Comparison of ENCODE assay signal across 15 mouse cellular contexts in the genomic region with DNA sequence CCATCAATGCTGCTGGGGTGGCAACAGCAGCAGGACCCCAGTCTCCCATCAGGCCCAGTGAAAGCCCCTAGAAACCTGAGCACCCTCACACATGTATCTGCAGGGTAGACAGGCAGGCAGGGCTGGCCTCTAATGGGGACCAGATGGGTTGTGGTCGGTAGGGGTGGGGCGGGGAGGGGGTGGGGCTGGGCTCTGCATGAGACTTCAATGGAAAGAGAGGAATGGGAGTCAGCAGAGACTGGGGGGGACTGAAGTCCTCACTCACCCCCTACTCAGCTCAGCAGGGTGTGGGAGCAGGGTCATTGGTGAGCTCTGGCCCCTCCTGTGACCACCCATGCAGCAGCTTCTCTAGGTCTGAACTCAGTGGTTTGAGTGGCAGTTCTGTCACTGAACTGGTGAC. TPM values are rescaled to one million over a fixed set of nuclear protein-coding genes. Genes with fewer than 3 reads are reported as not detected.
DNase-seq lines count a peak whose midpoint lies in the region; ATAC-seq lines count a peak whose summit lies in the region.
"Had no signal": no experiment of that assay in that cellular context is flagged by ENCODE, and none has a peak within 500 bp of the region (broad histone marks: within the 10 kb centered on the region; RNA-seq: fewer than 3 reads in every experiment).

No protein-coding gene starts in this region.

- no peaks in the 10 kb centered on the region for H3K27me3 ChIP-seq in midbrain, embryonic 10.5 days (ENCODE audit: low read depth, poor library complexity, severe bottlenecking)
- H3K27me3 ChIP-seq in midbrain, embryonic 16.5 days (ENCODE audit: control insufficient read depth, insufficient read depth, low read depth, low read length) = no peaks in the 10 kb centered on the region
- no peaks in the 10 kb centered on the region for H3K27me3 ChIP-seq in embryonic facial prominence, embryonic 13.5 days
- no peaks in the 10 kb centered on the region for H3K27me3 ChIP-seq in hindbrain, embryonic 15.5 days
- no peaks in the 10 kb centered on the region for H3K27me3 ChIP-seq in neural tube, embryonic 12.5 days (replicated peaks)
- H3K27me3 ChIP-seq: Patski had no signal

- H3K9ac ChIP-seq in midbrain, embryonic 16.5 days (ENCODE audit: low read depth, low read length) = no peak overlapping the region
- no peak overlapping the region for H3K9ac ChIP-seq in embryonic facial prominence, embryonic 13.5 days
- no peak overlapping the region for H3K9ac ChIP-seq in hindbrain, embryonic 15.5 days
- H3K9ac ChIP-seq in neural tube, embryonic 12.5 days = no peak overlapping the region

- no peak overlapping the region for H3K4me2 ChIP-seq in midbrain, embryonic 16.5 days (ENCODE audit: low read length)
- peak overlapping the region; percentile 20 for H3K4me2 ChIP-seq in embryonic facial prominence, embryonic 13.5 days
- no peak overlapping the region for H3K4me2 ChIP-seq in hindbrain, embryonic 15.5 days
- peak overlapping the region; percentile 12 for H3K4me2 ChIP-seq in neural tube, embryonic 12.5 days (replicated peaks)

- ATAC-seq in midbrain, embryonic 16.5 days = no peak
- ATAC-seq in embryonic facial prominence, embryonic 13.5 days (ENCODE audit: insufficient number of reproducible peaks, insufficient read depth, low FRiP score, low TSS enrichment, low read depth) = peak; percentile 75
- no peak for ATAC-seq in hindbrain, embryonic 15.5 days (ENCODE audit: low FRiP score, low read depth)
- no peak for ATAC-seq in neural tube, embryonic 12.5 days (ENCODE audit: low FRiP score, low read depth)
- ATAC-seq: Patski had no signal

- H3K27ac ChIP-seq in midbrain, embryonic 10.5 days (replicated peaks) = peak overlapping the region; percentile 78
- no peak overlapping the region for H3K27ac ChIP-seq in midbrain, embryonic 16.5 days (ENCODE audit: low read length)
- H3K27ac ChIP-seq in embryonic facial prominence, embryonic 13.5 days = peak overlapping the region; percentile 90
- H3K27ac ChIP-seq in hindbrain, embryonic 15.5 days (replicated peaks) = peak overlapping the region; percentile 58; the same call in 1 of the 2 replicates
- H3K27ac ChIP-seq in neural tube, embryonic 12.5 days = no peak overlapping the region

- intact Hi-C loops in left cerebral cortex, postnatal 36 days (cut with DNase I) = no loop called here

- no peaks in the 10 kb centered on the region for H3K9me3 ChIP-seq in midbrain, embryonic 10.5 days (replicated peaks)
- no peaks in the 10 kb centered on the region for H3K9me3 ChIP-seq in midbrain, embryonic 16.5 days (replicated peaks; ENCODE audit: control insufficient read depth, low read length, poor library complexity, severe bottlenecking)
- no peaks in the 10 kb centered on the region for H3K9me3 ChIP-seq in embryonic facial prominence, embryonic 13.5 days
- H3K9me3 ChIP-seq in hindbrain, embryonic 15.5 days = no peaks in the 10 kb centered on the region
- no peaks in the 10 kb centered on the region for H3K9me3 ChIP-seq in neural tube, embryonic 12.5 days

- 17% methylated on average over 2 of the region's 2 CpGs for WGBS in midbrain, embryonic 10.5 days
- 17% methylated on average over 1 of the region's 2 CpGs for WGBS in midbrain, embryonic 16.5 days
- 14% methylated on average over 2 of the region's 2 CpGs for WGBS in embryonic facial prominence, embryonic 13.5 days
- 33% methylated on average over 2 of the region's 2 CpGs for WGBS in hindbrain, embryonic 15.5 days
- WGBS in neural tube, embryonic 12.5 days = 23% methylated on average over 2 of the region's 2 CpGs

- DNase-seq in midbrain, embryonic 10.5 days (ENCODE audit: low spot score) = peak; percentile 44
- DNase-seq in right cerebral cortex, postnatal 4 days = no peak
- DNase-seq in left cerebral cortex, postnatal 36 days (ENCODE audit: low spot score in 2 of 2) = no peak
- DNase-seq in cerebellum, adult 11 months = no peak
- DNase-seq: adrenal gland, adult 2 months; gastrocnemius, postnatal 36 days; kidney, adult 2 months; liver; lung, postnatal 36 days had no signal

- peaks cover 55% of the 10 kb centered on the region for H3K4me1 ChIP-seq in midbrain, embryonic 10.5 days
- peaks cover 7% of the 10 kb centered on the region for H3K4me1 ChIP-seq in midbrain, embryonic 16.5 days (ENCODE audit: control insufficient read depth, insufficient read depth, low read length)
- peaks cover 66% of the 10 kb centered on the region for H3K4me1 ChIP-seq in embryonic facial prominence, embryonic 13.5 days
- H3K4me1 ChIP-seq in hindbrain, embryonic 15.5 days (replicated peaks) = peaks cover 35% of the 10 kb centered on the region
- H3K4me1 ChIP-seq in neural tube, embryonic 12.5 days = peaks cover 35% of the 10 kb centered on the region

- H3K4me3 ChIP-seq in midbrain, embryonic 10.5 days = no peak overlapping the region
- no peak overlapping the region for H3K4me3 ChIP-seq in midbrain, embryonic 16.5 days (ENCODE audit: low read depth, low read length)
- no peak overlapping the region for H3K4me3 ChIP-seq in embryonic facial prominence, embryonic 13.5 days
- no peak overlapping the region for H3K4me3 ChIP-seq in hindbrain, embryonic 15.5 days
- H3K4me3 ChIP-seq in neural tube, embryonic 12.5 days = no peak overlapping the region

- 0 out of 2 replicates have a peak, but pooled peaks cover 2% of the 10 kb centered on the region for H3K36me3 ChIP-seq in midbrain, embryonic 10.5 days
- no peaks in the 10 kb centered on the region for H3K36me3 ChIP-seq in midbrain, embryonic 16.5 days (ENCODE audit: control insufficient read depth, insufficient read depth, low read length)
- H3K36me3 ChIP-seq in embryonic facial prominence, embryonic 13.5 days = peaks cover 64% of the 10 kb centered on the region
- H3K36me3 ChIP-seq in hindbrain, embryonic 15.5 days = no peaks in the 10 kb centered on the region
- H3K36me3 ChIP-seq in neural tube, embryonic 12.5 days = no peaks in the 10 kb centered on the region

RNA-seq across cellular contexts. Expression of a gene that starts 11.4 kb away (rescaled TPM):
- polyA plus RNA-seq in midbrain, embryonic 10.5 days (2016; fragmentation: Nextera tagmentation; extraction: Ambion mirVana) = 52.4 and 57.4 TPM in 2 replicates
- polyA plus RNA-seq in midbrain, embryonic 16.5 days (2015; fragmentation: Nextera tagmentation; extraction: Ambion mirVana) = 20.5 and 26.7 TPM in 2 replicates
- polyA plus RNA-seq in embryonic facial prominence, embryonic 13.5 days (2015; fragmentation: Nextera tagmentation; extraction: Ambion mirVana) = 168 and 172 TPM in 2 replicates
- 28.2 and 33.4 TPM in 2 replicates for polyA plus RNA-seq in hindbrain, embryonic 15.5 days (2015; fragmentation: Nextera tagmentation; extraction: Ambion mirVana)
- polyA plus RNA-seq in neural tube, embryonic 12.5 days (2016; fragmentation: Nextera tagmentation; extraction: Ambion mirVana) = 46.1 and 51.4 TPM in 2 replicates
- total RNA-seq in left cerebral cortex, postnatal 36 days (2021) = 10 to 100 TPM; 12.2 to 13.1 TPM

RNA-seq across cellular contexts. Expression of a gene that starts 29.5 kb away (rescaled TPM):
- polyA plus RNA-seq in midbrain, embryonic 10.5 days (2016; fragmentation: Nextera tagmentation; extraction: Ambion mirVana) = 1.2 and 1.3 TPM in 2 replicates
- 3.7 and 6.5 TPM in 2 replicates for polyA plus RNA-seq in midbrain, embryonic 16.5 days (2015; fragmentation: Nextera tagmentation; extraction: Ambion mirVana)
- polyA plus RNA-seq in embryonic facial prominence, embryonic 13.5 days (2015; fragmentation: Nextera tagmentation; extraction: Ambion mirVana) = 2.9 and 3.9 TPM in 2 replicates
- polyA plus RNA-seq in hindbrain, embryonic 15.5 days (2015; fragmentation: Nextera tagmentation; extraction: Ambion mirVana) = 4.4 and 5.3 TPM in 2 replicates
- 1.5 and 2.3 TPM in 2 replicates for polyA plus RNA-seq in neural tube, embryonic 12.5 days (2016; fragmentation: Nextera tagmentation; extraction: Ambion mirVana)
- total RNA-seq in left cerebral cortex, postnatal 36 days (2021) = 1 to 10 TPM; 4.3 to 5.3 TPM

RNA-seq across cellular contexts. Expression of a gene that starts 42.5 kb away (rescaled TPM):
- 25.0 and 25.2 TPM in 2 replicates for polyA plus RNA-seq in midbrain, embryonic 10.5 days (2016; fragmentation: Nextera tagmentation; extraction: Ambion mirVana)
- 9.6 and 9.7 TPM in 2 replicates for polyA plus RNA-seq in midbrain, embryonic 16.5 days (2015; fragmentation: Nextera tagmentation; extraction: Ambion mirVana)
- polyA plus RNA-seq in embryonic facial prominence, embryonic 13.5 days (2015; fragmentation: Nextera tagmentation; extraction: Ambion mirVana) = 68.2 and 76.4 TPM in 2 replicates
- polyA plus RNA-seq in hindbrain, embryonic 15.5 days (2015; fragmentation: Nextera tagmentation; extraction: Ambion mirVana) = 9.2 and 10.1 TPM in 2 replicates
- polyA plus RNA-seq in neural tube, embryonic 12.5 days (2016; fragmentation: Nextera tagmentation; extraction: Ambion mirVana) = 15.2 and 17.3 TPM in 2 replicates
- 10 to 100 TPM; 15.4 to 21.4 TPM for total RNA-seq in left cerebral cortex, postnatal 36 days (2021)
- total RNA-seq: neutrophil, adult 5-6 weeks had no signal

Comparison
In these comparisons a context has a peak if more than half of its experiments do, and no peak if none do; other contexts are left out.
1. H3K27ac ChIP-seq: peak in midbrain, embryonic 10.5 days (single experiment), embryonic facial prominence, embryonic 13.5 days (single experiment) and hindbrain, embryonic 15.5 days (single experiment); none in midbrain, embryonic 16.5 days (single experiment) and neural tube, embryonic 12.5 days (single experiment).
2. H3K4me2 ChIP-seq: peak in embryonic facial prominence, embryonic 13.5 days (single experiment) and neural tube, embryonic 12.5 days (single experiment); none in midbrain, embryonic 16.5 days (single experiment) and hindbrain, embryonic 15.5 days (single experiment).